Mouse (Mus musculus) C2C12 (cell line): ENCODE data around the gene Dbx2. TPM values are rescaled to one million over a fixed set of nuclear protein-coding genes. Genes with fewer than 3 reads are reported as not detected.

Experiments used
- H3K27me3 ChIP-seq: one replicate; pipeline ENCODE4 v1.6.1; 2011; ENCODE audit not compliant: control insufficient read depth, insufficient read depth, insufficient read length
- H3K36me3 ChIP-seq: one replicate; pipeline ENCODE4 v1.6.1; 2011; ENCODE audit not compliant: control insufficient read depth, insufficient read depth
- H3K4me3 ChIP-seq: one replicate; pipeline ENCODE4 v1.5.1; 2011; ENCODE audit warnings: mild to moderate bottlenecking, control low read depth; ENCODE audit not compliant: poor library complexity, insufficient read depth, severe bottlenecking
- H3K79me2 ChIP-seq: one replicate; pipeline ENCODE4 v1.6.1; 2011; ENCODE audit not compliant: control insufficient read depth, insufficient read depth
- H3K79me3 ChIP-seq: one replicate; pipeline ENCODE4 v1.6.1; 2011; ENCODE audit warnings: low read depth, control low read depth
- H3ac ChIP-seq: one replicate; pipeline ENCODE3; 2011; ENCODE audit warnings: low read depth; ENCODE audit not compliant: control insufficient read depth, insufficient read length
- CEBPB ChIP-seq: IDR thresholded peaks from one replicate; pipeline ENCODE4 v1.6.1; 2011; ENCODE audit warnings: low read depth, mild to moderate bottlenecking, control low read depth, moderate library complexity
- CTCF ChIP-seq: IDR thresholded peaks from one replicate; pipeline ENCODE4 v1.5.1; 2011; ENCODE audit not compliant: control insufficient read depth, insufficient read depth, insufficient read length
- FOSL1 ChIP-seq: IDR thresholded peaks from one replicate; pipeline ENCODE4 v1.8.0; 2011; ENCODE audit warnings: mild to moderate bottlenecking, low read length; ENCODE audit not compliant: poor library complexity, insufficient read depth, severe bottlenecking
- MAX ChIP-seq: IDR thresholded peaks from one replicate; pipeline ENCODE4 v1.6.1; 2011; ENCODE audit warnings: mild to moderate bottlenecking, control low read depth
- MYOD1 ChIP-seq: IDR thresholded peaks from one replicate; pipeline ENCODE4 v1.6.1; 2011; ENCODE audit warnings: low read depth; ENCODE audit not compliant: control insufficient read depth, insufficient read length
- MYOG ChIP-seq: IDR thresholded peaks from one replicate; pipeline ENCODE4 v1.6.1; 2011; ENCODE audit not compliant: control insufficient read depth, insufficient read length; ENCODE audit errors: extremely low read depth
- USF1 ChIP-seq: IDR thresholded peaks from one replicate; pipeline ENCODE4 v1.6.1; 2011; ENCODE audit warnings: low read depth, mild to moderate bottlenecking, control low read depth, moderate library complexity
- polyA plus RNA-seq: library from polyadenylated mRNA; unstranded; fragments of >200 nt; fragmentation: generic; extraction: Trizol; gene quantifications from one replicate; pipeline ENCODE4 v1.2.1, GENCODE M21; 2012; ENCODE audit warnings: missing spikeins

Dbx2 gene
- polyA plus RNA-seq, 1 experiment: not detected

DNA sequence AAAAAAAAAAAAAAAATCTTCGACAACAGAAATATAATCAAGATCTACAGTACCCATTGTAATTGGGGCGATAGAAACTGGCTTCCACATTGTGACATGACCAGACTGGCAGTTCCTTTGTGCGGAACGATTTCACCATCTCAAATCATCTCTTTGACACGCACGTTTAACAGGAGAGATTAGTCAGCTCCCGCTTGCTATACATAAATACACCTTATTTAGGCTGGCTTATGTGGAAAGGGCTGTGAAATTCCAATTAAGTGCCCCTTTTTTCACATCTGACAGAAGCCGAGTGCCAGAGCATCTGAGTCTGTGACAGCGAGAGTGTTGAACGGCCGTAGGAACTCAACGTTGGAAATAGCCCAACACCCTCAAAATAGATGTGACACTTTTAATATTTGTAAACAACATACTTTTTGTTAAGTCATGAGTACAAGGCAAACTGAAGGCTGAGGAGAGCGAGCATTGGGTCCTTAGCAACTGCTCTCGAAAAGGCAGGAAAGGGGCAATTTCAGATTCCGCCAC, 12.2 kb downstream of the Dbx2 start:
- Histone ChIP-seq H3K36me3 (no peaks in the 10 kb centered on the region), H3ac (no peak overlapping the region), H3K79me3 (no peaks in the 10 kb centered on the region), H3K27me3 (peaks cover 55% of the 10 kb centered on the region), H3K79me2 (no peaks in the 10 kb centered on the region), H3K4me3 (no peak overlapping the region)
- TF ChIP-seq CTCF: no peak
- TF ChIP-seq MYOG: no peak
- no peak for TF ChIP-seq FOSL1
- TF ChIP-seq USF1: no peak
- no peak for TF ChIP-seq MAX
- TF ChIP-seq MYOD1: no peak
- no peak for TF ChIP-seq CEBPB

DNA sequence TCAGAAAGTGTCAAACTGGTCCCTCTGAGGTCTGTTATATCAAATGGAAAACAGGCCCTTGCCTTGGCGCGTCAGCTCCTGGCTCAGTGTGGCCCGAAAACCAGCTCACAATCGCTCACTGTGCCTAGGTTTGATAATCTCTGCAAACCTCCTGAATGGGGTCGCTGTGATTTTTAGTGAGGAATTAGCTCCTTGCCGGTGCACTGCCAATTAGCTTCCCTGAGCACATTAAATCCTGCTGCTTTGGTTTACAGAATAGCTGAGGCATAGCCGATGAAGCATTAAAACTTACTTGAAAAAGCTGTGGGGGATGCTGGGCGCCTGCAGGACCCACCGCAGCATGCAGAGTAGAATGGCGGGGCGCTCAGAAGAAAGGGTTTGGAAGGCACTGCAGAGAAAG, 15.4 kb downstream of the Dbx2 start:
- Histone ChIP-seq H3K4me3 (no peak overlapping the region), H3K79me3 (no peaks in the 10 kb centered on the region), H3K27me3 (peaks cover 60% of the 10 kb centered on the region), H3K79me2 (no peaks in the 10 kb centered on the region), H3ac (no peak overlapping the region), H3K36me3 (no peaks in the 10 kb centered on the region)
- TF ChIP-seq MAX: no peak
- TF ChIP-seq CEBPB: no peak
- TF ChIP-seq MYOD1: no peak
- no peak for TF ChIP-seq USF1
- no peak for TF ChIP-seq CTCF
- TF ChIP-seq FOSL1: no peak
- no peak for TF ChIP-seq MYOG

DNA sequence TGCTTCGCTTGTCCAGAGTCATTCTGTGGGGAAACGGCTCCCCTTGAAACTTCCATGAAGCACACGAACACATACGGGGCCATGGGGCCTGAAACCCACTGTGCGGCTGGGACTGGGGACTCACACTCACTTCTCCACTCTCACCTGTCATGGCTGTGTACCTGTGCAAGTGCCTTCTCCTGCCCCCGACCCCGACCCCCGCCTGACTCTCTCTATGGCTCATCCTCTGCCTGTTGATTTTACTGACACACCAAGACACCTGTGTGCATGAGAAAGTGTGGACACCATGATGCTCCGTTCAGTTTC, 16.0 kb downstream of the Dbx2 start:
- Histone ChIP-seq H3K79me2 (no peaks in the 10 kb centered on the region), H3ac (no peak overlapping the region), H3K79me3 (no peaks in the 10 kb centered on the region), H3K36me3 (no peaks in the 10 kb centered on the region), H3K27me3 (peaks cover 56% of the 10 kb centered on the region), H3K4me3 (no peak overlapping the region)
- TF ChIP-seq CEBPB (no peak), MYOD1 (no peak), MYOG (no peak), CTCF (no peak), FOSL1 (no peak), MAX (no peak), USF1 (no peak)

DNA sequence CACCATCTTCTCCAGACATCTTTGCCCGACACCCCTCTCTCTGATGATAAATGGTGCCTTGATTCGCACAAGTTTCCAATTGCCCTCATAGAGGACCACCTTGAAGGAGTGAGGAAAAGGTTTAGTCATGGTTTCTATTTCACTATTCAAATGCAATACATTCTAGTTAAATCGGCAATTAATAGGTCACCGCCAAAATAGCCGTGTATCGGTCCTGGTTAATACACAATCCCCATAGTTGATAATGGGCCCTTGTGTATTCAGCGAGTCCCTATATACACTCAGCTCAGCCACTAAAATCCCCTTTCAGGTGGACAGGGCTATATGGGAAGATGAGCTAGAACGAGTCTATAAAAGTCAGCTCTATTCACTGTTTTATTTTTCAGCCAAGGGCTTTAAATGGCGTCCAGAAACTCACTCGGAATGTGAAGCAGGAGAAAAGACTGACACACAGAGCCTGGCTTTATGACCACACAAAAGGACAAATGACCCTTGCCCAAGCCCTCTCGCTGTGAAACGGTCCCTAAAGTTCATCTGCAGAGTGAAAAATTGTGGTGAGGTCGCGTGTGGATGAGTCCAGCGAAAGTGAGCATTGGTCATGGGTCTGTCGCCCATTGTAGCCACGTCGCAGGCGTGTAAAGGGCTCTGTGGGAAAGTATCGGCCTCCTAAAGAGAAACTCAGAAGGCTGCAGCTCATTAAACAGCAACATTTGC, 16.5 kb downstream of the Dbx2 start:
- Histone ChIP-seq H3K4me3 (no peak overlapping the region), H3K36me3 (no peaks in the 10 kb centered on the region), H3K27me3 (peaks cover 55% of the 10 kb centered on the region), H3K79me3 (no peaks in the 10 kb centered on the region), H3ac (no peak overlapping the region), H3K79me2 (no peaks in the 10 kb centered on the region)
- TF ChIP-seq MAX (no peak), FOSL1 (no peak), MYOD1 (no peak), CEBPB (no peak), MYOG (no peak), USF1 (no peak), CTCF (no peak)

DNA sequence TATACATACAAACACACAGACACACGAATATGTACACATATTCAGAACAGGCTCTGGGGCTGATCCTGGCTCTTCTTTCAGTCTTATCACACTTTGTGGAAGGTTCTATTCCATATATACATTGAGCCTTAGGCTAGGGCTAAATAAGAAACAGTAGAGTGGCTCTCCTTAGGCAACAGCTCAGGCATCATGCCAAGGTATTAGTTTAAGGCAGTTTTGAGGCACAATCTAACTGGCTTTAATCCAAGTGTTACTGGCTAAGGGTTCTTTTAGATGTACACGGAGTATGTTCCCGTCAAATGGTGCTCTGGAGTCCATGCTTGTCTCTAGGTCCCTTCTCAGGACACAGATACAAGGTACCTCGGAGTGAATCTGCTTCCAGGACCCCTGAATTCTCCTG, 31.4 kb downstream of the Dbx2 start:
- TF ChIP-seq FOSL1 (no peak), MYOD1 (no peak), CEBPB (no peak), CTCF (no peak), MYOG (no peak), MAX (no peak), USF1 (no peak)

DNA sequence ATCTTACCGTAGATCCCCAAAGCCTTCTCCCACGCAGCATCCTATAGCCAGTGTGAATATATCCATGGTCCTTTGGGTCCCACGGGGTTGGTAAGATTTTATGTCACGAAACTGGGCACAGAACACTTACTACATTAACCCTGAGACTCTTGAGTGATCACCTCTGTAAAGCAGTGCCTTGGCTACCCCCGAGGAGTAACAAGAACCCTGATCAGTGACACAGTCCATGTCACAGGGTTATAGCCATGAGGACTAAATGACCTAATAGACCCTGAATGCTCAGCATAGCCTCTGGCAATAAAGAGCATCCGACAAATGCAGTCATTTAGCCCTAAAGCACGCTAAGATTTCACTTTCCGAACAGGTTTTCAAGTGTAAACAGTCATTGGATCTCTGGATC, 33.0 kb downstream of the Dbx2 start:
- Histone ChIP-seq H3K36me3 (no peaks in the 10 kb centered on the region), H3K79me3 (no peaks in the 10 kb centered on the region)

More for the DNA sequence above, 31.4 kb downstream of the Dbx2 start:
- H3K79me2 ChIP-seq: no peaks in the 10 kb centered on the region
- H3K27me3 ChIP-seq: peaks cover 5% of the 10 kb centered on the region
- H3K4me3 ChIP-seq: no peak overlapping the region
- no peaks in the 10 kb centered on the region for H3K79me3 ChIP-seq
- no peaks in the 10 kb centered on the region for H3K36me3 ChIP-seq
- no peak overlapping the region for H3ac ChIP-seq

More for the DNA sequence above, 33.0 kb downstream of the Dbx2 start:
- Histone ChIP-seq H3K79me2 (no peaks in the 10 kb centered on the region), H3K4me3 (no peak overlapping the region), H3K27me3 (no peaks in the 10 kb centered on the region), H3ac (no peak overlapping the region)
- no peak for TF ChIP-seq USF1
- no peak for TF ChIP-seq MYOD1
- no peak for TF ChIP-seq CTCF
- TF ChIP-seq MYOG: no peak
- no peak for TF ChIP-seq FOSL1
- no peak for TF ChIP-seq MAX
- TF ChIP-seq CEBPB: no peak
